In genomic region chr8:10391096-10391683, GRCm38 (mm10) we compare ENCODE assay signal across 25 mouse cellular contexts.
DNase-seq lines count a peak whose midpoint lies in the region; ATAC-seq lines count a peak whose summit lies in the region.
"Had no signal": no experiment of that assay in that cellular context is flagged by ENCODE, and none has a peak within 500 bp of the region (broad histone marks: within the 10 kb centered on the region; RNA-seq: fewer than 3 reads in every experiment).

No protein-coding gene starts in this region.

- peak; percentile 47 for ATAC-seq in hindbrain, embryonic 12.5 days (ENCODE audit: low FRiP score)
- no peak for ATAC-seq in hindbrain, embryonic 16.5 days
- peak; percentile 62; the same call in 1 of the 2 replicates for ATAC-seq in forebrain, embryonic 12.5 days (ENCODE audit: low FRiP score)
- peak; percentile 72 for ATAC-seq in forebrain, embryonic 15.5 days (replicated peaks)
- ATAC-seq in midbrain, embryonic 15.5 days (replicated peaks), result peak; percentile 49; the same call in 1 of the 2 replicates
- ATAC-seq: Patski had no signal

- H3K27me3 ChIP-seq in hindbrain, embryonic 12.5 days, result no peaks in the 10 kb centered on the region; the same call in 1 of the 2 replicates
- no peaks in the 10 kb centered on the region for H3K27me3 ChIP-seq in hindbrain, embryonic 16.5 days (replicated peaks; ENCODE audit: control insufficient read depth, insufficient read depth, low read length)
- H3K27me3 ChIP-seq in forebrain, embryonic 12.5 days, result no peaks in the 10 kb centered on the region
- H3K27me3 ChIP-seq in forebrain, embryonic 15.5 days, result no peaks in the 10 kb centered on the region
- H3K27me3 ChIP-seq in midbrain, embryonic 15.5 days (replicated peaks), result no peaks in the 10 kb centered on the region
- H3K27me3 ChIP-seq: embryonic facial prominence, embryonic 15.5 days; heart, embryonic 12.5 days; kidney, embryonic 15.5 days; neural tube, embryonic 13.5 days had no signal

- H3K4me3 ChIP-seq in hindbrain, embryonic 12.5 days, result no peak overlapping the region
- no peak overlapping the region for H3K4me3 ChIP-seq in hindbrain, embryonic 16.5 days (ENCODE audit: low read length)
- H3K4me3 ChIP-seq in forebrain, embryonic 12.5 days (replicated peaks), result no peak overlapping the region
- no peak overlapping the region for H3K4me3 ChIP-seq in forebrain, embryonic 15.5 days
- no peak overlapping the region for H3K4me3 ChIP-seq in midbrain, embryonic 15.5 days
- H3K4me3 ChIP-seq: embryonic facial prominence, embryonic 15.5 days; heart, embryonic 12.5 days; kidney, embryonic 15.5 days; limb, embryonic 10.5 days; myocyte; neural tube, embryonic 13.5 days had no signal

- H3K36me3 ChIP-seq in hindbrain, embryonic 12.5 days, result no peaks in the 10 kb centered on the region
- no peaks in the 10 kb centered on the region for H3K36me3 ChIP-seq in hindbrain, embryonic 16.5 days (ENCODE audit: control insufficient read depth, insufficient read depth, low read length)
- H3K36me3 ChIP-seq in forebrain, embryonic 12.5 days (replicated peaks), result no peaks in the 10 kb centered on the region
- H3K36me3 ChIP-seq in forebrain, embryonic 15.5 days, result no peaks in the 10 kb centered on the region
- no peaks in the 10 kb centered on the region for H3K36me3 ChIP-seq in midbrain, embryonic 15.5 days (replicated peaks)
- H3K36me3 ChIP-seq: embryonic facial prominence, embryonic 15.5 days; G1E; heart, embryonic 12.5 days; kidney, embryonic 15.5 days; limb, embryonic 10.5 days had no signal

- H3K9ac ChIP-seq in hindbrain, embryonic 12.5 days, result no peak overlapping the region
- no peak overlapping the region for H3K9ac ChIP-seq in hindbrain, embryonic 16.5 days (ENCODE audit: low read depth, low read length)
- no peak overlapping the region for H3K9ac ChIP-seq in forebrain, embryonic 12.5 days
- no peak overlapping the region for H3K9ac ChIP-seq in forebrain, embryonic 15.5 days (replicated peaks)
- no peak overlapping the region for H3K9ac ChIP-seq in midbrain, embryonic 15.5 days
- H3K9ac ChIP-seq: embryonic facial prominence, embryonic 15.5 days; heart, embryonic 12.5 days; kidney, embryonic 15.5 days; neural tube, embryonic 13.5 days had no signal

- no peak for DNase-seq in adrenal gland, postnatal 14 days
- no peak for DNase-seq in liver
- DNase-seq: B cell, adult 2 months; cerebellum, adult 11-12 months; gastrocnemius, postnatal 10 days; heart, postnatal 10 days; kidney, adult 11 months; kidney, postnatal 4 days; lung, postnatal 4 days; right cerebral cortex, postnatal 25 days; spleen, adult 18-20 months; thymus, postnatal 25 days had no signal

- no peak overlapping the region for H3K27ac ChIP-seq in hindbrain, embryonic 12.5 days
- no peak overlapping the region for H3K27ac ChIP-seq in hindbrain, embryonic 16.5 days (ENCODE audit: low read depth, low read length)
- 0 out of 2 replicates have a peak overlapping the region, but pooled peaks have one; percentile 27 for H3K27ac ChIP-seq in forebrain, embryonic 12.5 days
- peak overlapping the region; percentile 61; the same call in 1 of the 2 replicates for H3K27ac ChIP-seq in forebrain, embryonic 15.5 days (replicated peaks)
- no peak overlapping the region for H3K27ac ChIP-seq in midbrain, embryonic 15.5 days
- H3K27ac ChIP-seq: embryonic facial prominence, embryonic 15.5 days; kidney, embryonic 15.5 days; limb, embryonic 10.5 days; neural tube, embryonic 13.5 days had no signal

- H3K4me1 ChIP-seq in hindbrain, embryonic 12.5 days, result peaks cover 9% of the 10 kb centered on the region; the same call in 1 of the 2 replicates
- H3K4me1 ChIP-seq in hindbrain, embryonic 16.5 days (ENCODE audit: control insufficient read depth, insufficient read depth, low read depth, low read length), result 0 out of 2 replicates have a peak, but pooled peaks cover 3% of the 10 kb centered on the region
- H3K4me1 ChIP-seq in forebrain, embryonic 12.5 days, result peaks cover 21% of the 10 kb centered on the region
- H3K4me1 ChIP-seq in forebrain, embryonic 15.5 days, result peaks cover 19% of the 10 kb centered on the region
- peaks cover 40% of the 10 kb centered on the region for H3K4me1 ChIP-seq in midbrain, embryonic 15.5 days
- H3K4me1 ChIP-seq: embryonic facial prominence, embryonic 15.5 days; kidney, embryonic 15.5 days; limb, embryonic 10.5 days had no signal

- no peak overlapping the region for H3K4me2 ChIP-seq in hindbrain, embryonic 12.5 days (replicated peaks)
- H3K4me2 ChIP-seq in hindbrain, embryonic 16.5 days (ENCODE audit: low read length), result no peak overlapping the region
- H3K4me2 ChIP-seq in forebrain, embryonic 12.5 days, result no peak overlapping the region
- H3K4me2 ChIP-seq in forebrain, embryonic 15.5 days (replicated peaks), result no peak overlapping the region
- no peak overlapping the region for H3K4me2 ChIP-seq in midbrain, embryonic 15.5 days
- H3K4me2 ChIP-seq: embryonic facial prominence, embryonic 15.5 days; heart, embryonic 12.5 days; kidney, embryonic 15.5 days; neural tube, embryonic 13.5 days had no signal

- no peaks in the 10 kb centered on the region for H3K9me3 ChIP-seq in hindbrain, embryonic 12.5 days (replicated peaks)
- no peaks in the 10 kb centered on the region for H3K9me3 ChIP-seq in hindbrain, embryonic 16.5 days (ENCODE audit: control insufficient read depth, low read length)
- no peaks in the 10 kb centered on the region for H3K9me3 ChIP-seq in forebrain, embryonic 12.5 days
- no peaks in the 10 kb centered on the region for H3K9me3 ChIP-seq in forebrain, embryonic 15.5 days
- H3K9me3 ChIP-seq in midbrain, embryonic 15.5 days, result no peaks in the 10 kb centered on the region
- H3K9me3 ChIP-seq: embryonic facial prominence, embryonic 15.5 days; G1E; heart, embryonic 12.5 days; kidney, embryonic 15.5 days; limb, embryonic 10.5 days; neural tube, embryonic 13.5 days had no signal

- WGBS in hindbrain, embryonic 12.5 days, result 44% methylated on average over 7 of the region's 7 CpGs
- 25% methylated on average over 7 of the region's 7 CpGs for WGBS in hindbrain, embryonic 16.5 days
- 20% methylated on average over 7 of the region's 7 CpGs for WGBS in forebrain, embryonic 12.5 days
- WGBS in forebrain, embryonic 15.5 days, result 11% methylated on average over 7 of the region's 7 CpGs
- 16% methylated on average over 7 of the region's 7 CpGs for WGBS in midbrain, embryonic 15.5 days

Comparison
In these comparisons a context has a peak if more than half of its experiments do, and no peak if none do; other contexts are left out.
1. H3K27ac ChIP-seq: peak in forebrain, embryonic 12.5 days (single experiment) and forebrain, embryonic 15.5 days (single experiment); none in hindbrain, embryonic 12.5 days (single experiment), hindbrain, embryonic 16.5 days (single experiment) and midbrain, embryonic 15.5 days (single experiment).